Mouse (Mus musculus) cerebellum, postnatal 25 days (tissue): ENCODE results near the gene Plekhb1.

Experiments used
- DNase-seq, 2 experiments: peaks; one replicate each; pipeline ENCODE4 v3.0.0; 2021; ENCODE audit warnings: mixed read lengths in 2 of 2

The Plekhb1 gene

GRCm38 (mm10) chr7:100662231-100662630 is at the start of gene Plekhb1:
TSS of gene Plekhb1 (minus strand) at chr7:100662414.
- DNase-seq = no peak

DNA sequence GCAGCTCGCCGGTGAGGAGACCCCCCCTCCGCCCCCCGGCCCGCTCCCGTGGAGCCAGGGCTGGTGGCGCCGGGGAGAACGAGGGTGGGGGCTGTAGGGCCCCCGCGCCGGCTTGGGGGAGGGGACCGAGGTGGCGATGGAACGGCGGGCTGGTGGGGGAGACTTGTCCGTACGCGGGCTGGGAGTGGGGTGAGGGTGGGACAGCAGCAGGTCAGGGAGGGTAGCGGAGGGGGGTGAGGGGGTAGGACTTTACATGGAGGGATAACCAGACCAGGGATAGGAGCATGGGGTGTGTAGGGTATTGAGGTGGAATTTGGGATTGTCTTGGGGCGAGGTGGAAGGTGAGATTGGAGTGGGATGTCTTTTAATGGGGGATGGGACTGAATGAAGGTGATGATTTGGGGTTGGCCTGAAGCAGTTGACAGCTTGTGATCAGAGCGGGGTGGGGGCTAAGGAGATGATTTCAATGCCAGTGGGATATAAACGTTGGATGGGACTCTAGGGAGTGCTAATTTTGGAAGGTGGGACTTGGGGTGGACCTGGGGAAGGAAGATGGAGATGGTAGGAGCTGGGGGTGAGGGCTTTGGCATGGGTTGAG is 44.8 kb upstream of the Plekhb1 start:
- DNase-seq = no peak

DNA sequence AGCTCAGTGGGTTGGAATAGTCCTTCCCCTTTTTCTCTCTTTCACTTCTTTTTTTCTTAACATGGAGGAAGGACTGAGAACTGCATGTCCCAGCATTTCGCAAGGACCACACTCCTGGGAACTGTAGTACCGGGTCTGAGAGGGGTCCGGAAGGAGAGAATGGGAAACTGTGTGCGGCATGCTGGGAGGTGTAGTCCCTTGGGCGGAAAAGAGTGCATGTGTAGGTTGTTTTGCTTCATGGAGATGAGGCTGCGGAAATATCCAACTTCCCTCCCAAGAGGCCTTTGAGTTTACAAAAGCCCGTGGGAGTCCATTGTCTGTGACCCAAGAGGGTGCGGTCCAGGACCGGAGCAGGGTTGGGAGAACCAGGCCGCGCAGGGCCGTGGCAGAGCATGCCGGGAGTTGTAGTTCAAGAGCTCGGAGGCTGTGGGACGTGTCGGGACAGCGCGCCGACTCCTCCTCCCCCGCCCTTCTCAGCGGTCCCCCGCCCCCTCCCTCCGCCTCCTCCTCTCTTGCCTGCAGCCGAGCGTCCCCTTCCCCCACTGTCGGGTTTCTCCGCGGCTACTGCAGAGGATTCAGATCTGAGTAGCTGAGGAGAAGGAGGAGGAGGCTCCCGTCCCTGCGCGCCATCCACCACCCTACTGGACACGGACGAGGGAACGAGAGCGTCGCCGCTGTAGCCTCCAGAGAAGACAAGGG is 44.1 kb upstream of the Plekhb1 start, which contains the start of gene Fam168a:
TSS of gene Fam168a (plus strand) at position 493 of the 699 bp plus-strand sequence.
- peak; percentile 93 to 98 for DNase-seq

- no peak for DNase-seq
These were observed 37.9 kb upstream of the Plekhb1 start for GRCm38 (mm10) chr7:100699771-100700770.

- no peak for DNase-seq
These were observed 31.0 kb upstream of the Plekhb1 start for GRCm38 (mm10) chr7:100693199-100693598.

DNA sequence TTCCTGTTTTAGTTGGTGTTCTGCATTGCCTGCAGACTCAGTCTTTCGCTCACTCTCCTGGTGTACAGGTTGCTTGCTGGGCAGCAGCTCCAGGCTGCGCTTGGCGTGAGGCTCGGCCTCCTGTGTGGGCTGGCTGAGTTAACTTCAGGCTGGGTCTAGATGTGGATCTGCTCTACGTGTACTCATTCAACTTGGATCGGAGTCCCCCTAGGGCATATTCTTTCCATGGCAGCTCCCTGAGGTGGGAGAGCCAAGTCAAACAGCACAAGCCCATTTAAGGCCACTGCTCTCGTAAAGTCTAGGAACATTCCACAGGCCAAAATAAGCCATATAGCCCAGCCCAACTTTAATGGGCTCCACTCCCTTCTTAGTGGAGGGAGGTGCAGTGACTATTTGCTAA is 26.3 kb upstream of the Plekhb1 start:
- DNase-seq = no peak

- peak; percentile 85 to 91 for DNase-seq
These were observed 23.1 kb upstream of the Plekhb1 start for GRCm38 (mm10) chr7:100685061-100686030.

DNA sequence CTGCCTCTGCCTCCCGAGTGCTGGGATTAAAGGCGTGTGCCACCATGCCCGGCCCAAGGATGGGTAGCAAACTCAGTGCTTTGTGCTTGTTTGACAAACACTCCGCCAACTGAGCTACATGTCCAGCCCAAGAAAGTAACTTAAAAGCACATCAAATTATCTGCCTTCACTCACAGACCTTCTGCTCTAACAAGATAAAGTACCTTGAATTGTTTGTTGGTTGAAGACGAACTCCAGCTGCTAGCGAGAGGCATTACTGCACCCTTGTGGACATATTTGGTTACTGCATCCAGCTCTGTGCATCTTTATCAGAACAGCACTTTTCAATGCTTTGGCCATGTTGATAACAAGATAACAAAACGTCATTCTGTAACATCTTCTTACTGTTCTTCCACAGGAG is 22.3 kb upstream of the Plekhb1 start:
- DNase-seq = peak; percentile 37 to 68

DNA sequence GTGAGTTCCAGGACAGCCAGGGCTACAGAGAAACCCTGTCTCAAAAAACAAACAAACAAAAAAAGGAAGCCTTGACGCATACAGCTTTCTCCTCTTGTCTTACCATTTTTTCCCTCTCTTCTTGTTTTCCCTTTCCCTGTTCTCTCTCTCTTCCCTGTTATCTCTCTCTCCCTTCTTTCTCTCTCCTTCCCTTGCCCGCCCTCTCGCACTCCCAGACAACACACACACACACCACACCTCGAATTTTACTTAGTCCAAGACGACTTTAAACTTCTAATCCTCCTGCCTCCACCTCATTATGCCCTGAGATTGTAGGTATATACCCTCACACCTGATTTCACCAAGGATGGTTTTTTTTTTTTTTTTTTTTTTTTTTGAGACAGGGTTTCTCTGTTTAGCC is 21.9 kb upstream of the Plekhb1 start:
- DNase-seq = no peak

DNA sequence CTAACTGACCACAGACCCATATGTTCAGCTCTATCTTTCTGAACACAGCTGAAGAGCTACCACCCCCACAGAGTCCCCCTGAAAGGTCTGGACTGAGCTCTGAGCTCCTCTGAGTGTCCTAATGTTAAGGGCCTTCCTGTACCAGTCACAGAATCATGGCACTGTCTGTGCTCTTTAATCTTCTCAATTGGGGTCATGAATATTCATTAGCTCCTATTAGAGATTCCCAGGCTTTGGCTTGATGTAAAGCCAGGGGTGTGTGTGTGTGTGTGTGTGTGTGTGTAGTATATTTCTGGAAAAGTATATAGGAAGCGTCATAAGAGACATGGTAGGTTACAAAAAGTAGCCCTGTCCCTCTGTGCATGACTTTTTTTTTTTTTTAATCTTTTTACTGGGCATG is 21.0 kb upstream of the Plekhb1 start:
- no peak for DNase-seq

DNA sequence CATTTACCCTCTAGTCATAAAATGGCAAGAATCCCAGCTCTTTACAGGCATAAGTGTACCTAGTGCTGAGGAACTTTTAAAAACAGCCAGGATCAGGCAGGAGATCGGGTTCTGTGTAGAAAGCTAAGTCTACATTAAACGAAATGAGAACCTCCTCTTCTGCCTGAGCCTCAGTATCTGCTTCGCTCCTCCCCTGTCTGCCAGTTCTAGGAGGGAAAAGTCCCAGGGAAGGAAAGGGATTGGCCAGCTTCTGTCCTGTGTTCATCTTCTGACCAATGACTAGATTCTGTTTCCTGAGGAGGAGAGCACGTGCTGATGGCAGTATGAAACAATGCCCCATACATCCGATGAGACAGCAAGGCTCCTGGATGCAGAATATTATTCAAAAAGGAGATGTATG is 18.9 kb upstream of the Plekhb1 start:
- no peak for DNase-seq

- no peak for DNase-seq
These were observed 17.0 kb upstream of the Plekhb1 start for GRCm38 (mm10) chr7:100678948-100679880.

- no peak for DNase-seq
These were observed 15.8 kb upstream of the Plekhb1 start for GRCm38 (mm10) chr7:100678052-100678451.

- DNase-seq = no peak
These were observed 12.7 kb upstream of the Plekhb1 start for GRCm38 (mm10) chr7:100674941-100675340.

GRCm38 (mm10) chr7:100673452-100673851 is 11.2 kb upstream of the Plekhb1 start:
- no peak for DNase-seq

DNA sequence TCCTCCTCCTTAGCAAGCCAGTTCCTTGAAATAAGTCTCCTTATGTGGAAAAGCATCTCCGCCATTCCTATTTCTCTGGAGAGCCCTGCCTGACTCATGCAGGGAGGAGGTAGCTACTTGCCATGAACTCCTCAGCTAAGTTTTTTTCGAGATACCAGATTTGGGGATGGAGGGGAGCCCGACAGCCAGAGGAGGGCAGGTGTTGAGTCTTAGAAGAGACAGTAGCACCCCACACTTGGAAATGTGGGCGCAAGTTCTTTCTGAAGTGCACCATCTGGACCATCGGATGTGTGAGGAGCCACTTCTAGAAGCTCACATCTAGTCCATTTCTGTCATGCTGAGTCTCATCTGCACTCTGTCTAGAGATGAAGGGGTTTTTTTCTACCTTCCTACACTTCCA is 8.4 kb upstream of the Plekhb1 start:
- no peak for DNase-seq

- DNase-seq = no peak
These were observed 1.6 kb upstream of the Plekhb1 start for GRCm38 (mm10) chr7:100663729-100664304.

DNA sequence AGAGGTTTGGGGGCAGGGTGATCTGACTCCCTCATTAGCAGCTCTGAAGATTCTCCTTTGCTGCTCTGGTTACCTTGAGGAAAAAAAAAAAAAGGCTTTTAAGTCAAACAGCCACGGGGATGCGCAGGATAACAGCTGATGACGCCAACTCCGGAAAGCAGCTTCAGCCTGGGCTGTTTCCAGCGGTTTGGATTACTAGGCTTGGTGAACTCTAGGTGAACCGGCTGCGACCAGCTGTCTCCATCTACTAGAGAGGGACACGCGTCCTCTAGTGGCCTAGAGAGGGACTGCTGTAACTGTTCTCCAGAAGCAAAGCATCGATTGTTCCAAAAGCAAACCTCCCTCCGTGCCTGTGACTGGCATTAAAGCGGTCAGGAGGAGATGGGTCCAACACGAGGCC is 976 bp upstream of the Plekhb1 start:
- peak; percentile 85 to 92 for DNase-seq

GRCm38 (mm10) chr7:100661264-100661663 is 950 bp downstream of the Plekhb1 start:
- DNase-seq = no peak

DNA sequence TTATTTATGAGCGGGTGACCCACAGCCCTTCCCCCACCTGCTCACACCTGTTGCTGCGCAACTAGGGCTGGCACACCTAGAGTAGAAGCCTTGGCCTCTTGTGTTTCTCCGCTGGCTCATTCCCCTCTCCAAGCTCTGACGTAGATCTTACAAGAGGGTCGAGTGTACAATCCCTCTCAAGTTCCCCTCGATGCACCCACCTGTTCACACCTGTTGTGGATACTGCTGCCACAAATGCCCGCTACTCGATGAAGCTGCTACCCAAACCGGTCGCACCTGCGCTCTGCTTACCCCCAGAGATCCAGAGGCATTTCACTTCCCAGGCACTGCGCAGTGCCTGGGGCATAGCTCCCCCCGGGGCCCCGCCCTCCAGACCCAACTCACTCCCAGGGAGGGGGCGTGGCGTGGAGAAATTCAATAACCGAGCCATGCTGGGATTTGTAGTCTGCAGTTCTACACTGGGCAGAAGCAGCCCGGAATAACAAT is 4.1 kb downstream of the Plekhb1 start:
- DNase-seq = no peak
